Mouse (Mus musculus): ENCODE data around the gene Appl1. TPM values are rescaled to one million over a fixed set of nuclear protein-coding genes. Genes with fewer than 3 reads are reported as not detected.
"Not testable (repeated sequence)": the region's sequence is repeated elsewhere in the genome, so short reads cannot be mapped to it uniquely, and the experiment has no call there.

Gene Appl1
- polyA plus RNA-seq, 1 experiment from 2014 or later: 46.9 TPM

DNA sequence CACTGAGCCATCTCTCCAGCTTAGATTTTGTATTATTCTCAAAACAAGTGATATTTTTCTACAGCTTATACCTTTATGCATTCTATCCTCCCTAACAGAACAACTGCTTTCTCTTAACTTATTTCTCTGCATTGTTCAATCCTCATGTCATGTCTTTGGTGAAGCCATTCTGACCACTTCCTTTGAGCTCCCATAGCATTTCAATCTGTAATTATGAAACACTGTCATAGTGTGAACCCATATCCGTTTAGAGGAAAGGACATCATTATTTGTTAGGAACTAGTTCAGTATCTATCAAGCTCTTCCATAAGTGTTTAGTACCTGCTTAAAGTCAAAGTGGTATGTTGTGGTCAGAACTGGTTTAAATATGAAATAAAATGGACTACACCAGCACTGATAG, 10.5 kb downstream of the Appl1 start:
- H3K9ac ChIP-seq (replicated peaks): no peak overlapping the region
- 87% methylated on average over 1 of the region's 1 CpGs for WGBS
- H3K4me2 ChIP-seq (replicated peaks): no peak overlapping the region
- no peaks in the 10 kb centered on the region for H3K9me3 ChIP-seq
- ATAC-seq (ENCODE audit: low FRiP score, low read depth): no peak
- no peaks in the 10 kb centered on the region for H3K36me3 ChIP-seq
- H3K4me3 ChIP-seq: no peak overlapping the region
- H3K27me3 ChIP-seq: no peaks in the 10 kb centered on the region
- H3K4me1 ChIP-seq: no peaks in the 10 kb centered on the region
- no peak overlapping the region for H3K27ac ChIP-seq (replicated peaks)

DNA sequence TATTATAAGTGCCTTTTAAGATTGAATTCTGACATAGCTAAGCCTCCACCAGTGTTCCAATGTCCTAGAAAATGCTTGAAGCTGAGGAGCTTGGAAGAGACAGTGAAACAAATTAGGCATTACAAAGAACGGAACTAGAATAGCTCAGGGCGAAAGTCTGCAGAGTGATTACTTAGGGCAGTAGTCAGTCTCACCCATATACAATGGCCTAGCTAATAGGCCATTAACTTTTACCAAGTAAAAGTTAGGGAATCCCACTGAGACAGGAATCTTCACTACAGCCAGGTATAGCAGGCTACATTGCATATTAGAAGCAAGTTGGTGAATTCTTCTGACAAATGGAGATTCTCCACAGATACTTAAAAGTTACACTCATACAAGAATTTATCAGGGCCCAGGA, 14.9 kb downstream of the Appl1 start:
- not testable (repeated sequence) for H3K9ac ChIP-seq (replicated peaks); H3K4me1 ChIP-seq; H3K4me3 ChIP-seq; H3K27ac ChIP-seq (replicated peaks); ATAC-seq (ENCODE audit: low FRiP score, low read depth); H3K36me3 ChIP-seq; H3K9me3 ChIP-seq; H3K4me2 ChIP-seq (replicated peaks); H3K27me3 ChIP-seq
- 88% methylated on average over 2 of the region's 2 CpGs for WGBS

DNA sequence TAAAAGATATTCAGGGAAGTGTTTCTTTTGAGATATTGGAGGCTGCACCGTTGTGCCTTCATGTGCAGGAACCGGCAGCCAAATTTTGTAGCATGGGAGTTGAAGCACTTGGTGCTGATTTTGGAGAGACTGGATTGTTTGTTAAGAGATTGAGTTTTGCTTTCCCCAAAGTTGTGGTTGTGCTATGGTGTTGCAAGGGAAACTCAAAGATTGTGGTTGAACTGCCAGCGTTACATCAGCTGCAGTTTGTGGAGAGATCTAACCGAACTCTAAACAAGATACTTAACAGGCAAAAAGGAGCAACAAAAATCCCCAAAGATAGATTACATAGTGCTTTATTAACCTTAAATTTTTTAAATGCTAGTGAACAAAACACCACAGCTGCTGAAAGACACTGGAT, 35.5 kb downstream of the Appl1 start:
- H3K27me3 ChIP-seq: no peaks in the 10 kb centered on the region
- H3K4me1 ChIP-seq: no peaks in the 10 kb centered on the region
- no peak for ATAC-seq (ENCODE audit: low FRiP score, low read depth)
- H3K9me3 ChIP-seq: no peaks in the 10 kb centered on the region
- H3K9ac ChIP-seq (replicated peaks): no peak overlapping the region
- H3K27ac ChIP-seq (replicated peaks): no peak overlapping the region
- no peak overlapping the region for H3K4me3 ChIP-seq
- 93% methylated on average over 4 of the region's 4 CpGs for WGBS
- H3K36me3 ChIP-seq: peaks cover 30% of the 10 kb centered on the region
- H3K4me2 ChIP-seq (replicated peaks): no peak overlapping the region

- 80% methylated on average over 3 of the region's 3 CpGs for whole genome bisulfite sequencing
- no peaks in the 10 kb centered on the region for H3K9me3 ChIP-seq
- no peak overlapping the region for H3K27ac ChIP-seq (replicated peaks)
- no peaks in the 10 kb centered on the region for H3K4me1 ChIP-seq
- H3K9ac ChIP-seq (replicated peaks): no peak overlapping the region
- H3K36me3 ChIP-seq: peaks cover 24% of the 10 kb centered on the region
- no peaks in the 10 kb centered on the region for H3K27me3 ChIP-seq
- H3K4me3 ChIP-seq: no peak overlapping the region
- no peak for ATAC-seq (ENCODE audit: low FRiP score, low read depth)
- H3K4me2 ChIP-seq (replicated peaks): no peak overlapping the region
Measured at GRCm38 (mm10) chr14:26934891-26935290, 36.1 kb downstream of the Appl1 start.

GRCm38 (mm10) chr14:26923702-26924421, 47.2 kb downstream of the Appl1 start:
- H3K27ac ChIP-seq (replicated peaks): no peak overlapping the region
- no peak overlapping the region for H3K4me2 ChIP-seq (replicated peaks)
- WGBS: 92% methylated on average over 5 of the region's 5 CpGs
- H3K4me1 ChIP-seq: no peaks in the 10 kb centered on the region
- H3K4me3 ChIP-seq: no peak overlapping the region
- ATAC-seq (ENCODE audit: low FRiP score, low read depth): no peak
- no peaks in the 10 kb centered on the region for H3K27me3 ChIP-seq
- no peak overlapping the region for H3K9ac ChIP-seq (replicated peaks)
- H3K9me3 ChIP-seq: no peaks in the 10 kb centered on the region
- peaks cover 40% of the 10 kb centered on the region for H3K36me3 ChIP-seq

DNA sequence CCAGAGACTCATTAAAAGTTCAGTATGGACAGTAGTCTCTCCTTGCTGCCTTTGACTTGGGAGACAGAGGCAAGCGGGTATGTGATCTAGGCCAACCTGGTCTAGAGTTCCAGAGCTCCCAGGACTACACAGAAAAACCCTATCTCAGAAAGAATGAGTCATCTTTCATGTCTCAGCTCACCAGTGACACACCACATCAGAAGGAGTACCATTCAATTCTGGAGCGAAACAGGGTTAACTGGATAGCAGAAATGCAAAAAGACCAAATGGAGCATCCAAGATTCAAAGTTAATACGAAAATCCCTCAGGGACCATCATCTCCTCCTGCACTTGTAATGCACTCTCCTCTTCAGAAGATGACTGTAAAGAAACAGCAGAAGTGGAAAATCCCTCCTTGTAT, 51.7 kb downstream of the Appl1 start:
- Histone ChIP-seq H3K4me1 (no peaks in the 10 kb centered on the region), H3K27ac (replicated peaks) (no peak overlapping the region), H3K9ac (replicated peaks) (no peak overlapping the region), H3K27me3 (no peaks in the 10 kb centered on the region), H3K36me3 (peaks cover 22% of the 10 kb centered on the region), H3K4me3 (no peak overlapping the region), H3K9me3 (no peaks in the 10 kb centered on the region), H3K4me2 (replicated peaks) (no peak overlapping the region)
- no peak for ATAC-seq (ENCODE audit: low FRiP score, low read depth)
- WGBS: 96% methylated on average over 3 of the region's 3 CpGs

GRCm38 (mm10) chr14:26913681-26914268, 57.3 kb downstream of the Appl1 start:
- Histone ChIP-seq H3K27me3 (no peaks in the 10 kb centered on the region), H3K27ac (replicated peaks) (no peak overlapping the region), H3K9me3 (no peaks in the 10 kb centered on the region), H3K4me1 (no peaks in the 10 kb centered on the region; the same call in 1 of the 2 replicates), H3K4me3 (no peak overlapping the region), H3K9ac (replicated peaks) (no peak overlapping the region), H3K4me2 (replicated peaks) (no peak overlapping the region), H3K36me3 (no peaks in the 10 kb centered on the region)
- 70% methylated on average over 9 of the region's 9 CpGs for WGBS
- no peak for ATAC-seq (ENCODE audit: low FRiP score, low read depth)

DNA sequence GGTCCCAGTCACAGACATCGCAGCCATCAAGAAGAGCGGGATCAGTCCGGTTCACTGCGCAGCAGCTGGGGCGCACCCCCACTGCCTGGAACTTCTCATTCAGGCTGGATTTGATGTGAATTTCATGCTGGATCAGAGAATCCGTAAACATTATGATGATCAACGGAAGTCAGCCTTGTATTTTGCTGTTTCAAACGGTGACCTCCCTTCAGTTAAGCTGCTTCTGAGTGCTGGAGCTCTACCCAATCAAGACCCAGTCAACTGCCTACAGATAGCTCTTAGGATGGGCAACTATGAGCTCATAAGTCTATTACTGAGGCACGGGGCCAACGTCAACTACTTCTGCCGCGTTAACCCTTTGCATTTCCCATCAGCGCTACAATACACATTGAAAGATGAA, 59.2 kb downstream of the Appl1 start:
- Histone ChIP-seq H3K4me3 (no peak overlapping the region), H3K27me3 (no peaks in the 10 kb centered on the region), H3K4me2 (replicated peaks) (no peak overlapping the region), H3K9me3 (no peaks in the 10 kb centered on the region), H3K4me1 (no peaks in the 10 kb centered on the region; the same call in 1 of the 2 replicates), H3K36me3 (no peaks in the 10 kb centered on the region), H3K27ac (replicated peaks) (no peak overlapping the region), H3K9ac (replicated peaks) (no peak overlapping the region)
- WGBS: 91% methylated on average over 13 of the region's 13 CpGs
- no peak for ATAC-seq (ENCODE audit: low FRiP score, low read depth)

DNA sequence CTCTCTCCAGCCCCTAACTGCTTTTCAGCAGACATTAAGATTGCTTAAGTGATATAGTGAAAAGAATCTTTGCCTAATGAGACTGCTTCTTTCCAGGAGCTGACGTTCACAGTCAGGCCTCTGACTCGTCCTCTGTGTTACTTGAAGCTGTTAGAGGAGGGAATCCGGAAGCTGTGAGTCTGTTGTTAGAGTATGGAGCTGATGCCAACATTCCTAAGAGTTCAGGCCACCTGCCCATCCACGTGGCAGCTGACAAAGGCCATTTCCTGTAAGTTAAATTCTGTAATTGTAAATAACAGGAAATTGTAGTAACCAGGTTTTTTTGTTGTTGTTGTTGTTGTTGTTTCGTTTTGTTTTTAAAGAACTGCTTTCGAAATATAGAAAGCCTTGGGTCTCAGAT, 59.8 kb downstream of the Appl1 start:
- 75% methylated on average over 6 of the region's 6 CpGs for WGBS
- no peak overlapping the region for H3K9ac ChIP-seq (replicated peaks)
- H3K4me3 ChIP-seq: no peak overlapping the region
- H3K36me3 ChIP-seq: no peaks in the 10 kb centered on the region
- H3K27me3 ChIP-seq: no peaks in the 10 kb centered on the region
- no peak overlapping the region for H3K27ac ChIP-seq (replicated peaks)
- no peak for ATAC-seq (ENCODE audit: low FRiP score, low read depth)
- H3K4me2 ChIP-seq (replicated peaks): no peak overlapping the region
- no peaks in the 10 kb centered on the region; the same call in 1 of the 2 replicates for H3K4me1 ChIP-seq
- no peaks in the 10 kb centered on the region for H3K9me3 ChIP-seq

- H3K27me3 ChIP-seq; H3K9ac ChIP-seq (replicated peaks); ATAC-seq (ENCODE audit: low FRiP score, low read depth); H3K4me1 ChIP-seq; H3K36me3 ChIP-seq; H3K4me2 ChIP-seq (replicated peaks); H3K27ac ChIP-seq (replicated peaks); H3K4me3 ChIP-seq; H3K9me3 ChIP-seq: not testable (repeated sequence)
- 52% methylated on average over 9 of the region's 9 CpGs for WGBS
Measured at GRCm38 (mm10) chr14:26910461-26910860, 60.6 kb downstream of the Appl1 start.

DNA sequence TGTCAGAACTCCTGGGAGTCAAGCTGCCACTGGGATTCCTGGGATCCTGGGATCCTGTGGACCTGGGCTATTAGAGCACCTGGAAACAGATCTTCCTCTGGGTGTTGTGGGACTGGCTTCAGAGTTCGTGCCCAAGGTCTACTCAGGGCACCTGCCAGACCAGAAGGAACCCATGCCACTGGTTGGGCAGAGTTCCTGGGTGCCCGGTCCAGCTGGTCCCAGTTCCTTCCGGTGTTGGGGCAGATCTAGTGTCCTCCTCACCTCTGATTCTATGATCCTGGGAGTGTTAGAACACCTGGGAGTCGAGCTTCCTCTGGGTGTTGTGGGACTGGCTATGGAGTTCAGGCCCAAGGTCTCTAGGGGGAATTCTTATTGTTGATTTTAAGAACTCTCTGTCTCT, 63.6 kb downstream of the Appl1 start:
- Histone ChIP-seq H3K4me2 (replicated peaks) (no peak overlapping the region), H3K9me3 (no peaks in the 10 kb centered on the region), H3K36me3 (no peaks in the 10 kb centered on the region), H3K4me3 (no peak overlapping the region), H3K4me1 (no peaks in the 10 kb centered on the region), H3K27me3 (no peaks in the 10 kb centered on the region), H3K9ac (replicated peaks) (no peak overlapping the region), H3K27ac (replicated peaks) (no peak overlapping the region)
- ATAC-seq (ENCODE audit: low FRiP score, low read depth): no peak
- WGBS: 82% methylated on average over 4 of the region's 4 CpGs

DNA sequence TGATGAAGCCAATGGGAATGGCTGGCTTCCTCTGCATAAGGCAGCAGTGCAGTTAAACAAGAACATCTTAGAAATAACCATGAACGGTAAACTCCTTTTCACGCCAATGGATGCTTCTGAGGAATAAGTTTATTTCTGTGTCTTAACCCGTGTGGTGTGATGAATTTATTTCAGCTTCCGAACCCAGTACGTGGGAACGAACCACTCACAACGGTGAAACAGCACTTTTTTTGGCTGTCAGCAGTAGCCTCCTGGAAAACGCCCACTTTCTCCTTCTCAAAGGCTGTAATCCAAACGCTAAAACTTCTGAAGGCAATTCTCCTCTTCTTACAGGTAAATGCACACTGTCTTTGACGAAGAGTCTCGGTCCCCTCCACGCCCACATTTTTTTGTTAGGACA, 70.1 kb downstream of the Appl1 start:
- no peak for ATAC-seq (ENCODE audit: low FRiP score, low read depth)
- Histone ChIP-seq H3K4me1 (no peaks in the 10 kb centered on the region), H3K9ac (replicated peaks) (no peak overlapping the region), H3K9me3 (no peaks in the 10 kb centered on the region), H3K36me3 (no peaks in the 10 kb centered on the region), H3K4me3 (no peak overlapping the region), H3K4me2 (replicated peaks) (no peak overlapping the region), H3K27ac (replicated peaks) (no peak overlapping the region), H3K27me3 (no peaks in the 10 kb centered on the region)
- 90% methylated on average over 12 of the region's 12 CpGs for WGBS

DNA sequence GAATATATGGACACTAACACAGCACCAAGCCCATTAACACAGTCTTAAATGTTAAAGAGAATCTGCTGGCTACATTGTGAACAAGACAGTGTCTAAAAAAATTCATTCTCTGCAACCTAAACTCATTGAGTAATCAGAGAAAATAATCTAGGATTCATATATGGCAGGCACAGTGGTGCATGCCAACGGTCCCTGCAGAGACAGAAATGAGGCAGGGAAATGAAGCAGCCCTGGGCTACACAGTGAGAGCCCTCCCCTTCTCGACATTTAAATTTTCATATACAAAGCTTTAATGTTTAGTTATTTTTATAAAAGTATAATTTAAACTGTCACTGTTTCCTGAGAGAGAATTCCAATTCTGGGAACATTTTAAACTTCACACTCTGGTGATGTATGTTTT, 71.5 kb downstream of the Appl1 start:
- WGBS: 81% methylated on average over 2 of the region's 2 CpGs
- H3K27me3 ChIP-seq: no peaks in the 10 kb centered on the region
- no peak for ATAC-seq (ENCODE audit: low FRiP score, low read depth)

More for the DNA sequence above, 71.5 kb downstream of the Appl1 start:
- no peak overlapping the region for H3K4me3 ChIP-seq
- H3K9ac ChIP-seq (replicated peaks): no peak overlapping the region
- no peak overlapping the region for H3K4me2 ChIP-seq (replicated peaks)
- H3K27ac ChIP-seq (replicated peaks): no peak overlapping the region
- no peaks in the 10 kb centered on the region for H3K4me1 ChIP-seq
- H3K9me3 ChIP-seq: no peaks in the 10 kb centered on the region
- H3K36me3 ChIP-seq: no peaks in the 10 kb centered on the region
